Mouse (Mus musculus): ENCODE results near the gene Gm11639. TPM values are rescaled to one million over a fixed set of nuclear protein-coding genes. Genes with fewer than 3 reads are reported as not detected.

The Gm11639 gene
- total and polyA plus RNA-seq, 3 experiments: not detected

- Histone ChIP-seq H3K9me3 (replicated peaks; ENCODE audit: insufficient read depth, low read length) (no peaks in the 10 kb centered on the region), H3K36me3 (ENCODE audit: control insufficient read depth in 1 of 2, insufficient read depth in 2 of 2, low read length in 2 of 2) (peaks cover 0 to 11% of the 10 kb centered on the region in 2 experiments; a peak in 2 of 4 replicates), H3K27ac (ENCODE audit: control insufficient read depth, low read depth, low read length) (no peak overlapping the region), H3K9ac (ENCODE audit: control insufficient read depth, low read depth, low read length, poor library complexity, severe bottlenecking) (no peak overlapping the region), H3K79me2 (ENCODE audit: control insufficient read depth, insufficient read depth, low read length, poor library complexity) (no peaks in the 10 kb centered on the region), H3K4me3 (ENCODE audit: control insufficient read depth in 1 of 2, insufficient read depth in 1 of 2, low read depth in 2 of 2, low read length in 2 of 2) (no peak overlapping the region), H3K27me3 (ENCODE audit: control insufficient read depth in 1 of 2, insufficient read depth in 2 of 2, low read length in 2 of 2) (peaks cover 8 to 10% of the 10 kb centered on the region in 2 experiments), H3K4me1 (ENCODE audit: control insufficient read depth in 1 of 2, insufficient read depth in 2 of 2, low read length in 2 of 2) (peaks cover 0 to 13% of the 10 kb centered on the region in 2 experiments; a peak in 3 of 4 replicates)
- no peak for DNase-seq (ENCODE audit: low read depth, low spot score)
- no peak for TF ChIP-seq E2F4 (IDR thresholded peaks at IDR 0.05; ENCODE audit: borderline replicate concordance, low read depth, low read length)
- no peak for TF ChIP-seq USF2 (IDR thresholded peaks at IDR 0.05; ENCODE audit: borderline replicate concordance in 1 of 2, insufficient read depth in 1 of 2, low read depth in 1 of 2, low read length in 2 of 2)
- TF ChIP-seq CHD1 (IDR thresholded peaks at IDR 0.05; ENCODE audit: low read depth, low read length): no peak
- TF ChIP-seq KAT2A (conservative IDR thresholded peaks at IDR 0.05; ENCODE audit: low read depth, low read length): no peak
- no peak for TF ChIP-seq EP300 (IDR thresholded peaks at IDR 0.05; ENCODE audit: low read depth in 1 of 2, low read length in 2 of 2)
- TF ChIP-seq TBP (IDR thresholded peaks at IDR 0.05; ENCODE audit: low read depth, low read length): no peak
- no peak for TF ChIP-seq CTCF (IDR thresholded peaks at IDR 0.05 in 2 of 3, conservative IDR thresholded peaks at IDR 0.05 in 1 of 3; ENCODE audit: control insufficient read depth in 1 of 3, insufficient read depth in 1 of 3, low read depth in 2 of 3, low read length in 3 of 3, poor library complexity in 1 of 3, severe bottlenecking in 1 of 3)
- no peak for TF ChIP-seq GATA1 (IDR thresholded peaks at IDR 0.05; ENCODE audit: low read depth, low read length)
- TF ChIP-seq HCFC1 (IDR thresholded peaks at IDR 0.05; ENCODE audit: low read depth, low read length): no peak
- TF ChIP-seq USF1 (IDR thresholded peaks at IDR 0.05; ENCODE audit: low read depth, low read length): no peak
- no peak for TF ChIP-seq MAZ (IDR thresholded peaks at IDR 0.05; ENCODE audit: low read depth, low read length)
- no peak for TF ChIP-seq TCF12 (IDR thresholded peaks at IDR 0.05; ENCODE audit: low read depth, low read length)
- no peak for TF ChIP-seq MXI1 (IDR thresholded peaks at IDR 0.05; ENCODE audit: low read depth, low read length)
- TF ChIP-seq TAL1 (IDR thresholded peaks at IDR 0.05; ENCODE audit: low read length): no peak
Observed at GRCm38 (mm10) chr11:105029525-105029924, 344.0 kb downstream of the Gm11639 start.

GRCm38 (mm10) chr11:105030229-105030628 is 344.7 kb downstream of the Gm11639 start:
- no peak for DNase-seq (ENCODE audit: low read depth, low spot score)
- no peak overlapping the region for H3K9ac ChIP-seq (ENCODE audit: control insufficient read depth, low read depth, low read length, poor library complexity, severe bottlenecking)
- H3K4me3 ChIP-seq (ENCODE audit: control insufficient read depth in 1 of 2, insufficient read depth in 1 of 2, low read depth in 2 of 2, low read length in 2 of 2): no peak overlapping the region
- peaks cover 0 to 11% of the 10 kb centered on the region in 2 experiments; a peak in 2 of 4 replicates for H3K36me3 ChIP-seq (ENCODE audit: control insufficient read depth in 1 of 2, insufficient read depth in 2 of 2, low read length in 2 of 2)
- TF ChIP-seq MYB (IDR thresholded peaks at IDR 0.05; ENCODE audit: low read depth, low read length) (no peak), UBTF (IDR thresholded peaks at IDR 0.05; ENCODE audit: borderline replicate concordance, insufficient read depth, low read depth, low read length) (no peak), E2F4 (IDR thresholded peaks at IDR 0.05; ENCODE audit: borderline replicate concordance, low read depth, low read length) (no peak), TCF12 (IDR thresholded peaks at IDR 0.05; ENCODE audit: low read depth, low read length) (no peak)
- peaks cover 6 to 10% of the 10 kb centered on the region in 2 experiments for H3K27me3 ChIP-seq (ENCODE audit: control insufficient read depth in 1 of 2, insufficient read depth in 2 of 2, low read length in 2 of 2)
- no peaks in the 10 kb centered on the region for H3K9me3 ChIP-seq (replicated peaks; ENCODE audit: insufficient read depth, low read length)
- H3K79me2 ChIP-seq (ENCODE audit: control insufficient read depth, insufficient read depth, low read length, poor library complexity): no peaks in the 10 kb centered on the region
- no peak overlapping the region for H3K27ac ChIP-seq (ENCODE audit: control insufficient read depth, low read depth, low read length)
- peaks cover 0 to 13% of the 10 kb centered on the region in 2 experiments; a peak in 3 of 4 replicates for H3K4me1 ChIP-seq (ENCODE audit: control insufficient read depth in 1 of 2, insufficient read depth in 2 of 2, low read length in 2 of 2)

All from MEL (cell line).